Mouse (Mus musculus): ENCODE results near the gene Shc2.

The Shc2 gene

DNA sequence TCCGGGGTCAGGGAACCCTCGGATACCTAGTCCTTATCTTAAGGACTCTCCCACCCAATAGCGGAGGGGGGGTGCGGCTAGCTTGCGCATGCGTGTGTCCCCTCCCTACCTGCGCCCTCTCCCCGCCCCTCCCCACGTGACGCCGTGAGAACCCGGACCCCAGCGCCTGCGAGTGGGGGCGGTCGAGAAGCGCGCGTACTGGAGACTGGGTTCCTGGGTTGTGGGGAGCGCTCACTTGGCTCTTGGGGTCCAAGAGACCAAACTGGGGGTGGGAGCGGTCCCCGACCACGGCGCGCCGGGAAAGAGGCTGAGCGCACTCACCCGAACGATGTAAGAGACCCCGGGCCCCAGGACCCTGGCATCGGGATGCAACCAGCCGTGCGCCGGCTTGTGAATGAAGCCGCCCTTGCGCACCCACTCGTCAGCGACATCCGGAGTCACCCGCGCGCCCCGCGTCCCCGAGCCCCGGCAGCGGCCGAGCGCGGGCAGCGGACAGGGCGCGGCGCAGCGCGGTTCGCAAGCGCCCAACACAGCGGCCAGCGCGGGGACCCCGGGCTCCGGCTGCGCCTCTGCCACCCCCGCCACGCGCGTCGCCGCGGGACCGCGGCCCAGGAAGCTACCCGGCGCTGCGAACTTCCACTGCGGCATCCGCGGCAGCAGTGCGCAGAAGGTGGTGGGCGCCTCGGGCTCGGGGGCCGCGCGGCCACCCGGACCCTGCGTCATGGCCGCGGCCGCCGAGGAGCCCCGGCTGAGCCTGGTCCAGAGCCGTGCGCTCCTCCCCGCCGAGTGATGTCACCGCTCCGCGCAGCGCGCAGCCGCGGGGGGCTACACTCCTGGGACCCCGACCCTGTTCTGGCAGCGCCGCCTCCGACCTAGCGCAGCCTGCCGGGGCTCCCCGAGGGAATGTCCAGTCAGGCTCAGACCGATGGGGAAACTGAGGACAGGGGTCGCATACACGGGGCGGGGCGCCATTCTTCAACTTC lies at the start of gene Shc2:
Gene Shc2 (minus strand): TSS at position 791 of the 983 bp plus-strand sequence.
- peak; percentile 49 to 59 for DNase-seq (ENCODE audit: inconsistent age in 2 of 2, low spot score in 1 of 2)

DNA sequence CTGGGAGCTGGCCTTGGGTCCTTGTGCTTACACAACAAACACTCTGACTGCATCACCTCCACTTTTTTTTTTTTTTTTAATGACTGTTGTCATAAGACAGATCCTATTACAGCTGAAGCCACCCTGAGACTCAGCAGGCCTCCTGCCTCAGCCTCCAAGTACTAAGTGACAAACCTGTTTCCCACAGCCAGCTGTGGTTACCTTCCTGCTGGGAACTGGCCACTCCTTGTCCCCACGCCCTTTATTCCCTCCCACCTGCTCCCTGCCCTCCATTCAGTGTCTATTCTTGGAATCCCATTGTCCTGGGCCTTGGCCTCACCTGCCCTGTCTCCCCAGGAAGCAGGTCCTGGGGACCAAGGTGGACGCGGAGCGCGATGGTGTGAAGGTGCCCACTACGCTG lies 49.8 kb upstream of the Shc2 start:
- no peak for DNase-seq (ENCODE audit: inconsistent age in 2 of 2, low spot score in 1 of 2)

- peak in 1 of 2 experiments; percentile 51 for DNase-seq (ENCODE audit: inconsistent age in 2 of 2, low spot score in 1 of 2)
Measured at GRCm38 (mm10) chr10:79686691-79687090, 49.0 kb upstream of the Shc2 start.

DNA sequence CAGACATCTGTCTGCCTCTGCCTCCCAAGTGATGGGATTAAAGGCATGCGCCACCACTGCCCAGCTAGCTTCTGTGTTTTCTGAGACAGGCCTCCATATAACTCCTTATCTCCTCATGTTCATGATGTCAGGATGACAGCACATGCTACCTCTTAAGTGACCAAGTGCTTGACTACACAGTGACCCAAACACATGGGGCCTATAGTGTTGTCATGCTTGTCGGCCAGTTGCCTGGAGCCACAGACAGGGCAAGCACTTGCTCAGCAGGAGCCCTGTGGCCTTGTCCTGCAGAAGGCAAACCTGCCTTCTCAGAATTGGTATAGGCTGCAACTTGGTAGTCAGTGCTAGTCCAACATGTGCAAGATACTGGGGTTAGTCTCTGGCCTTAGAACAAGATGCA lies 48.5 kb upstream of the Shc2 start:
- no peak for DNase-seq (ENCODE audit: inconsistent age in 2 of 2, low spot score in 1 of 2)

DNA sequence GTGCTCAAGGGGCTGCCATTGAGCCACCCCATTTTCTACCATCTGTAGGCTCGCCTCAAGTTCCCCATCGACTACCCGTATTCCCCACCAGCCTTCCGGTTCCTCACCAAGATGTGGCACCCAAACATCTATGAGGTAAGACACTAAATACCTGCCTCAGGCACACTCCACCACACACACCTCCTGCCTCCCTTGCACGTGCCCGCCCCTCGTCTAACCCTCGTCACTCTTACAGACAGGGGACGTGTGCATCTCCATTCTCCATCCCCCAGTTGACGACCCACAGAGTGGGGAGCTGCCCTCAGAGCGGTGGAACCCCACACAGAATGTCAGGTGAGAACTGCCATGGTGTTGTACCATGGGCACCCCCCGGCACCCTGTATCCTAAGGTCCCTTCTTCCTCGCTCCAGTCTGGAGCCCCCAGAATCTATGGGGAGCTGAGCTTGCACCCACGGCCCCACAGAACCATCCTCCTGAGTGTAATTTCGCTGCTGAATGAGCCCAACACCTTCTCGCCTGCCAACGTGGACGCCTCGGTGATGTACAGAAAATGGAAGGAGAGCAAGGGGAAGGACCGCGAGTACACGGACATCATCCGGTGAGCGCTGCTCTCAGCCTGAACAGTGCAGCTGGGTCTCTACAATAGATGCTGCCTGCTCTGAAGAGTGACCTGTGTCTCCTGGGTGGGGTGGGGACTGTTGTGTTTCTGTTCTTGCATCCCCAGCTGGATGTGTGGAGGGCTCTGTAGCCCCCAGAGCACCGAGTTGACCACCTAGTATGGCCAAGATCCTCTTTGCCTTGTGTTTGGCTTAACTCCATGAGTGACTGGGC lies 47.3 kb upstream of the Shc2 start:
- DNase-seq (ENCODE audit: inconsistent age in 2 of 2, low spot score in 1 of 2) = no peak

DNA sequence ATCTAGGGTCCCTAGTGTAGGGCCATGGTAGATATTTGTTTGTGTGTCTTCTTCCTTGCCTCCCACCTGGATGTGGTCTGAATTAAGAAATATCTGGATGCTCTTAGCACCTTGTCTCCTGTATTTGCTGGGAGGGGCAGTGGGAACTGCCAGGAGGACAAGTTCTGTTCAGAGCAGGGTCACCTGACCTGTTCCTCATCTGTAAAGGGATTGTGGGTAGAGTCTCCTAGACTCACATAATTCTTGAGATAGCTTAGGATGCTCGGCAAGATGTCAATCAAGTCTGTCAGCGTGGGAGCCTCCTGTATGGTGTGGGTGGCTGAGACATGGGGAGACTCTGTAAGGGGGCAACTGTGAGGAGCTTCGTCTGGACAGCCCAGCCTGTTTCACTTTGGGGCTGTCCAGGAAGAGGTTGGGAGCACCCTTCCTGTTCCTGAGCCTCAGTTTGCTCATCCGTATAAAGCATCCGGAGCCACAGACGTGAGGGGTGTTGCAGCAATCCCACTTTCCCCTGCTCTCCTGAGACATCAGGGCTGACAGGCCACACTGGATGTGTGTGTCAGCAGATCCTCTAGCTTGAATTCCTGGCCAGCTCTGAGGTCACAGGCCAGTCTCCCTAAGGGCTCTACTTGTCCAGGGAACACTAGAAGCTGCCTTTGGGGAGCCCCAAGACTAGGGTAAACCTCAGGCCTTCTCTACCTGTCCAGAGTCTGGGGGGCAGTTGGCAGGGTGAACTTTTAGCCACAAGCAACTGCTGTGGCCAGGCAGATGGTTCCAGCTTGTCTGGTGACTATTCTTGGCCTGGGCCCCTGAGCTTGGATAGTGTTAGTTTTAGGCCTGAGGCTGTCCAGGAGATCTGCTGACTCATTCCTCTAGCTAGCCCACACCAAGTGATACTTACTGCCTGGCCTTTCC lies 46.3 kb upstream of the Shc2 start:
- DNase-seq (ENCODE audit: inconsistent age in 2 of 2, low spot score in 1 of 2) = peak in 1 of 2 experiments; percentile 76

DNA sequence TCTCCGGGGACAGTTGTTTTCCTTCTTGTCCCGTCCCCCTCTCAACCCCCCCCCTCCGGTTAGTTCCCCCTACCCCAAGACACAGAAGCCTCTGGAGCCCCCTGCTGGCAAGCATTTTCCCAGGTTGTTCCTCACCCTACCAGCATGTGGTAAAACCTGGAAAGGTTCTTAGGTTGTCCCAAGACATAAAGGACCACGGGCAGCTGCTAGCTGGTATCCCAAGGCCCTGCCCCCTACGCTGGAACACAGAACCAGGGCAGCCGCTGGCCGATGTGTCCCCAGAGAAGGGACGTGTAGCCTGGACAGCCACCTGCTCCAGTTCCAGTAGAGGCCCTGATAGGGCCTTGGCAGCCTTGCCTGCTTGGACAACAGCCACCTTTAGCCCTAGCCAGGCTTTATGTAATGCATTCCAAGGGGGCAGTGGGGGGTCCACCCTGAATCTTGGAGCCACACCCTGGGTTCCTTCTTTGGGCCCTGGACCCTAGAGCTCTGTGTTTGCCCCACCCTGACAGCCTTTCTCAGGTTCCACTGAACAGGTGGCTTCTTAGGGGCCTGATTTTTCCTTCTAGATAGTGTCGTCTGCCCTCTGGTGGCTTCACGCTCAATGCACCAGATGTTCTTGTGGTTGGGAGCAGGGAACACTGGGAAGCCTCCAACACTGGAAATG lies 45.3 kb upstream of the Shc2 start:
- DNase-seq (ENCODE audit: inconsistent age in 2 of 2, low spot score in 1 of 2) = peak; percentile 71 to 89

GRCm38 (mm10) chr10:79682551-79682915 lies 44.8 kb upstream of the Shc2 start:
- DNase-seq (ENCODE audit: inconsistent age in 2 of 2, low spot score in 1 of 2) = peak; percentile 66 to 82

- peak; percentile 100 for DNase-seq (ENCODE audit: inconsistent age in 2 of 2, low spot score in 1 of 2)
Measured at GRCm38 (mm10) chr10:79681591-79682245, 44.0 kb upstream of the Shc2 start, which contains the start of gene Cdc34. Gene Cdc34, plus strand, starts transcription at chr10:79682195.

DNA sequence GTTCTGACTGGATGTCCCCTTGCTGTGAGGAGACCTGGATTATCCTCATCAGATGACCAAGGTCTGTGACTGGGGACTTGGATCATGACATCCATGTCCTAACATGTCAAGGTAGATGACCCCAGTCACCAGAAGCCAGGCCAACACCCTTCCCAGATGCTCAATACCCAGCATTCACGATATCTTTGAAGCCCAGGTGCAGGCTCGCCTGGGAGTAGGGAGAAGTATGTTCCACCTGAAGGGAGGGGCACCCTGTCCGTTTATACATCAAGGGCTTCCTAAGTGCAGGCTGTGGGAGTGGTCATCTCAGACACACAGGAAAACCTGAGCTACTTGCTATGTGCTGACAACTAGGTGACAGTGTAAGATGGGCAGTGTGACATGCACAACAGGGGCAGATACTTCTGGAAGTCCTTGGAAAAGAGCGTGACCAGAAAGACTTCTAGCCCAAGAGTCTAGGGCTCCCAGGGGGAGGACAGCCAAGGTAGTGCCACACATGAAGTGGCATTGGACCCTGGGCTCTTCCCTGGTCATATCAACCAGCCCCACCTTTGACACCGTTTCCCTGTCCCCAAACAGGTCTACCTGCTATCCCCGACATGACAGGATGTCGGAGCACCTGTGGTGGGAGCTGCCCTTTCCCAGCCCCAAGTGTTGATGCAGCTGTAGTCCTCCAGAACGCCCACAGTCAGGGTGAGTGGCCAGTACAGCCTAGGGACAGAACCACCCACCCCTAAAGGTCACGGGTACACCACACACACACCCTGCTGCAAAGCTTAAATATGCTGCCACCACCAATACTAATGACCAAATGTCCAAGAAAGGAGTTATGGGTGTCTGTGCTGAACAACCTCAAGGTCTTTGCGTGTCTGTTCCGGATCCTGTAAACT lies 43.1 kb upstream of the Shc2 start:
- peak in 1 of 2 experiments; percentile 76 for DNase-seq (ENCODE audit: inconsistent age in 2 of 2, low spot score in 1 of 2)

GRCm38 (mm10) chr10:79675346-79676035 lies 37.8 kb upstream of the Shc2 start:
- DNase-seq (ENCODE audit: inconsistent age in 2 of 2, low spot score in 1 of 2) = peak in 1 of 2 experiments; percentile 32

- peak in 1 of 2 experiments; percentile 26 for DNase-seq (ENCODE audit: inconsistent age in 2 of 2, low spot score in 1 of 2)
Measured at GRCm38 (mm10) chr10:79673054-79673453, 35.3 kb upstream of the Shc2 start.

DNA sequence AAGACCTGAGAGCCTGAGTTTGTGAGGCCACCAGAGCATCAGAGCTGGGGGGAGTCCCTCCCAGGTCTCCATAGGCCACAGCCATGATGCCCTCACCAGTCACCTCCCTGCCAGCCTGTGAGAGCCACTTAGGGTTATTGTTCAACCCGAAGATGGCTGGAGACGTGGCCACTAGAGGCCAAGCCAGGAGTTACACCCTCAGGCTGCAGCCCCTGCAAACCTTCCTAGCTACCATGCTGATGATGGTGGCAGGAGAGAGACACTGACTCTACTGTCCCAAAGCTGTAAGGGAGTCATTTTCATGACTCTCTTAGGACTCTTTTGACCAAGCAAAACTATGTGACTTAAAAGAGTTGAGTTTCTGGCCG lies 34.4 kb upstream of the Shc2 start:
- DNase-seq (ENCODE audit: inconsistent age in 2 of 2, low spot score in 1 of 2) = peak in 1 of 2 experiments; percentile 26

- DNase-seq (ENCODE audit: inconsistent age in 2 of 2, low spot score in 1 of 2) = peak in 1 of 2 experiments; percentile 18
Measured at GRCm38 (mm10) chr10:79671396-79672087, 33.8 kb upstream of the Shc2 start.

DNA sequence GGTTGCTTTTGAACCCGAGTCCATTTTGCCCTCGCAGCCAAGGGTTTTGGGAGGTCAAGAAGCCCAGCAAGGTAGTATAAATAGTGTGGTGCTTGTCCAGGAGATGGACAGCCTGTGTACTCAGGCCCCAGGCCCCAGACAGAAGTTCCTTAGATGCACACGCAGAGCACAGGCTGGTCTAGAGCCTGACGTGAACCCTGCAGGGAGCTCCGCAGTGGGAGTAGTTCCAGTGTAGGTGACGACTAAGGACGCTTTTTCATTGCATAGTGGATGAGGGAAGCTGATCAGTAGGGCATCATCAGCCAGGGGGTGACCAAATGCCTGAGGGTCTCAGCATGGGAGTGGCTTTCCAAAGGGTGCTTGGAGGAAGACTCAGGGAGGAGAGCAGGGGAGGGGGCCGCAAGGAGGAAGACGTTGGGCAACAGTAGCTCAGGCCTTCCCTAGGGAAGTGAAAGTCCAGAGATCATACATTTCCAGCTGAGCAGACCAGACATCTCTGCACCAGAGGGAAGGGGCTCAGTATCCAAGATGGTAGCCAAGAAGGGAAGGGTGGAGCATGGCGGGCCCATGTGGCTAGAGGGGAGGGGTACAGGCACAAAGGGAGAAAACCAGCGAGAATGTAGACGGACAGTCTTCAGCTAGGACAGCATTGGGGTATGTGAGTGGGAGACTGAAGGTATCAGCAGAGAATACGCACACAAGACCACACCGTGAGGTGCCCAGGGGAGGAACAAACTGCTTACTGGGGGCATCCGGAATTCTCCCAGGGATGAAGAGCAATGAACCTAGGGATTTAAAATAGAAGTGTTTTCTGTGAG lies 32.6 kb upstream of the Shc2 start:
- DNase-seq (ENCODE audit: inconsistent age in 2 of 2, low spot score in 1 of 2) = peak in 1 of 2 experiments; percentile 58

DNA sequence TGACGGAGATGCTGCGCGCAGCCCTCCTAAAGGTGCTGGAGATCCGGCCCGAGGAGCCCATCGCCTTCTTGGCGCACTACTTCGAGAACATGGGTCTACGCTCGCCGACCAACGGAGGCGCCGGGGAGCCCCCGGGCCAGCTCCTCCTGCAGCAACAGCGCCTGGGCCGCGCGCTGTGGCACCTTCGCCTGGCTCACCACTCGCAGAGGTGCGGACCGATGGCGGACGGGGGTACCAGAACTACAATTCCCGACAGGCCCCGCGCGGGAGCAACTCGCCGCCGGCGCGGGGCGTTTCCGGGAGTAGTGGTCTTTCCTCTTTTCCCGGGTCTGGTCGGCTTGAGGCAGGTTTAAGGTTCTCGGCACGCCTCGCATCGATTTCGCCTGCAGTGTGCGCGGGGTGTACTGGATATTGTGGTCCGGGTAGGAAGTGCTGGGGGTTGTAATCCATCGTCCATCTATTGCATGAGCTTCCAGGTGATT lies 31.9 kb upstream of the Shc2 start:
- peak; percentile 80 to 91 for DNase-seq (ENCODE audit: inconsistent age in 2 of 2, low spot score in 1 of 2)
